Mouse (Mus musculus) stomach, embryonic 15.5 days (tissue): ENCODE measurements around the gene Dchs1. TPM values are rescaled to one million over a fixed set of nuclear protein-coding genes. Genes with fewer than 3 reads are reported as not detected.

Experiments
- ATAC-seq: fragments of 200-750 bp; cut with Nextera tagmentation; 2 replicates; pipeline ENCODE4 v1.8.0; 2017; ENCODE audit warnings: low read depth, moderate number of reproducible peaks, moderate TSS enrichment; ENCODE audit not compliant: insufficient read depth, low FRiP score
- H3K27ac ChIP-seq: fragments of 300-500 bp; sonication (generic); 2 replicates; pipeline ENCODE4 v1.5.1; 2015; ENCODE audit warnings: mild to moderate bottlenecking, inconsistent platforms
- H3K27me3 ChIP-seq: fragments of 300-500 bp; sonication (generic); replicated peaks from 2 replicates; pipeline ENCODE4 v1.6.1; 2015; ENCODE audit warnings: inconsistent platforms
- H3K36me3 ChIP-seq: fragments of 300-500 bp; sonication (generic); 2 replicates; pipeline ENCODE4 v1.6.1; 2015; ENCODE audit warnings: inconsistent platforms
- H3K4me1 ChIP-seq: fragments of 300-500 bp; sonication (generic); 2 replicates; pipeline ENCODE4 v1.6.1; 2015; ENCODE audit warnings: inconsistent platforms
- H3K4me2 ChIP-seq: fragments of 300-500 bp; sonication (generic); 2 replicates; pipeline ENCODE4 v1.6.1; 2015; ENCODE audit warnings: mild to moderate bottlenecking, inconsistent platforms
- H3K4me3 ChIP-seq: fragments of 300-500 bp; sonication (generic); replicated peaks from 2 replicates; pipeline ENCODE4 v1.5.1; 2015; ENCODE audit warnings: inconsistent platforms
- H3K9ac ChIP-seq: fragments of 300-500 bp; sonication (generic); 2 replicates; pipeline ENCODE4 v1.6.1; 2015; ENCODE audit warnings: inconsistent platforms
- H3K9me3 ChIP-seq: fragments of 300-500 bp; sonication (generic); 2 replicates; pipeline ENCODE4 v1.6.1; 2016; ENCODE audit warnings: inconsistent platforms
- WGBS: fragments of 180-500 bp; shearing (Covaris S2); methylation state at CpG from one replicate; pipeline ENCODE4 v1.1.7; 2015; 5-methylcytosine and 5-hydroxymethylcytosine counted together
- polyA plus RNA-seq: library from polyadenylated mRNA; unstranded; fragments of >200 nt; fragmentation: Nextera tagmentation; extraction: Ambion mirVana; gene quantifications from 2 replicates; pipeline ENCODE4 v1.2.1, GENCODE M21; 2015

Dchs1 gene
- polyA plus RNA-seq, 1 experiment from 2014 or later = 8.6 TPM

DNA sequence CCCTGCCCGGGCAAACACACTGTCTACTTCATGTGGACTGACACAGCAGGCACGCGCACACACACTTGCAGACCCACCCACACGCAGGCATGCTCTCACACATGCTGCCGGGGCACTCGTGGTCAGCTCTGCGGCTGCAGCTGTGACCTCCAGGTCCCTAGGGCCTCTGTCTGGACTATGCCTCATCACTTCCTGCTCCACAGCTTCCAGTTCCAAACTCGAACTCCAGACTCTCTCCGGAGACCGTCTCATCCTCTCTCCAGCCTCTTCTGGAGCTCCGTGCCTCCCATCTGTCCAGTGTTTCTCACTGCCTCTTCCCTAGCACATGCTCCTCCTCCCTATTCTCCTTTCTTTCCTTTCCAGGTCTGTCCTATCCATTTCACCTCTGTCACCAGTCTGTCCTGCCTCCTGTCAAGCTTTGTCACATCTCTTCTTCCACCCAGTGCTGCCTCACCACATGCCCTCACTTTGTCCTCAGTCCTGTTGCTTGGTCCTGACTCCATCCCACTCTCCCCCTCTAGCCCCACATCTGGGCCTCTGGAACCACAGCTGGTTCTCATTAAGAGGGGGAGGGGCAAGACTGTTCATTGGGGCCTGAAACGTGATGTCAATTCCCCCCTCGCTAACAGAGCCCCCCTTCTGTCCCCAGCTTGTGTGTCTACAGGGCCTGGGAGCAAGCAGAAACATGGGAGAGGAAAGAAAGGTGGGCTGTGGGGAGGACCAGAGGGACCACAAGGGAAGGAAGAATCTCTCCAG is 9.5 kb downstream of the Dchs1 start:
- 27% methylated on average over 13 of the region's 13 CpGs for WGBS
- peak overlapping the region; percentile 12; the same call in 1 of the 2 replicates for H3K9ac ChIP-seq

GRCm38 (mm10) chr7:105777316-105777715 is 10.1 kb downstream of the Dchs1 start:
- no peaks in the 10 kb centered on the region for H3K9me3 ChIP-seq
- H3K27ac ChIP-seq = peak overlapping the region; percentile 96
- 86% methylated on average over 1 of the region's 1 CpGs for WGBS
- no peak for ATAC-seq
- no peaks in the 10 kb centered on the region for H3K27me3 ChIP-seq
- no peak overlapping the region; the same call in 1 of the 2 replicates for H3K9ac ChIP-seq
- H3K4me1 ChIP-seq = peaks cover 37% of the 10 kb centered on the region
- H3K4me2 ChIP-seq = peak overlapping the region; percentile 46
- H3K36me3 ChIP-seq = 0 out of 2 replicates have a peak, but pooled peaks cover 8% of the 10 kb centered on the region
- H3K4me3 ChIP-seq = peak overlapping the region; percentile 26; the same call in 1 of the 2 replicates

More for the DNA sequence above, 9.5 kb downstream of the Dchs1 start:
- peak; percentile 59 for ATAC-seq
- Histone ChIP-seq H3K4me2 (peak overlapping the region; percentile 46), H3K36me3 (0 out of 2 replicates have a peak, but pooled peaks cover 5% of the 10 kb centered on the region), H3K27ac (peak overlapping the region; percentile 96), H3K4me1 (peaks cover 37% of the 10 kb centered on the region), H3K4me3 (peak overlapping the region; percentile 26), H3K9me3 (no peaks in the 10 kb centered on the region), H3K27me3 (no peaks in the 10 kb centered on the region)

DNA sequence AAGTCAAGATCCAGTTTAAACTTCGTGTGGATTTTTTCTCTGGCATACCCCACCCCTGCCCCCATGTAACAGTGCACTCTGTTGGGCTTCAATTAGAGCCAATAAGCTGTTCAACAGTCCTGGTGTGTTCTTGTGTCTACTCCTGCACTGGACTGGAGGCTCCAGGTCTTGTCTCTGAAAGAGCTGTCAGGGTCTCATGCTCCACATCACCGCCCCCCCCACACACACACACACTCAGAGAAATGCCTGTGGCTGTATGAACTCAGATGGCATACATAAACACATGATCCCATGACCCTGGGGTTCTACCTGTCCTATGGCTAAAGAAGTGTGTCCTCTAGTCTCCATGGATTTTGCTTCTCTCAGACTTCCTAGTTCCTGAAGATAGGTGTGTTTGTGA is 11.4 kb downstream of the Dchs1 start:
- H3K9me3 ChIP-seq = no peaks in the 10 kb centered on the region
- H3K27me3 ChIP-seq = no peaks in the 10 kb centered on the region
- no peak overlapping the region for H3K4me2 ChIP-seq
- H3K4me3 ChIP-seq = no peak overlapping the region
- 78% methylated on average over 2 of the region's 2 CpGs for WGBS
- no peak overlapping the region for H3K9ac ChIP-seq
- no peak overlapping the region for H3K27ac ChIP-seq
- peaks cover 14% of the 10 kb centered on the region; the same call in 1 of the 2 replicates for H3K36me3 ChIP-seq
- no peak for ATAC-seq
- peaks cover 38% of the 10 kb centered on the region for H3K4me1 ChIP-seq

GRCm38 (mm10) chr7:105774661-105775060 is 12.8 kb downstream of the Dchs1 start:
- peaks cover 10% of the 10 kb centered on the region; the same call in 1 of the 2 replicates for H3K36me3 ChIP-seq
- peaks cover 41% of the 10 kb centered on the region for H3K4me1 ChIP-seq
- 44% methylated on average over 8 of the region's 8 CpGs for WGBS
- peak overlapping the region; percentile 3; the same call in 1 of the 2 replicates for H3K4me2 ChIP-seq
- H3K9ac ChIP-seq = no peak overlapping the region
- 0 out of 2 replicates have a peak, but pooled peaks have one; percentile 31 for ATAC-seq
- H3K27me3 ChIP-seq = no peaks in the 10 kb centered on the region
- H3K27ac ChIP-seq = peak overlapping the region; percentile 57
- H3K4me3 ChIP-seq = no peak overlapping the region
- no peaks in the 10 kb centered on the region for H3K9me3 ChIP-seq

DNA sequence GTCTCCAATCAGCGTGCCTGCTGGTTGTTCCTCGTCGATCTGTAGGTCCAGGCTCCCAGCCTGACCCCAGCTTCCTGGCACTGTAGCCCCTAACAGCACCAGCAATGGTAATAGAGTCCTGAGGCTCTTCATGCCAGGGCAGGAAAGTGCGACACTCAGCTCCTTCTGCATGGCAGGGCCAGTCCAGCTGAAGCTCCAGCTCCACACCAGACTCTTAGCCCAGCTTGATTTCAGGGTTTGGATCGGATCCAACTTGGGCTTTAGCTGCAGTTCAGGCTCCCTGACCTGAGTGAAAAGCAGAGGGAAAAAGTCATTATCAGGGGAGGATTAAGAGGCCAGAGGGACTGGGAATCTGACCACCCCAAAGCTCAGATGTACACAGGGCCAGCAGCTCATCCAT is 14.4 kb downstream of the Dchs1 start:
- peaks cover 10% of the 10 kb centered on the region; the same call in 1 of the 2 replicates for H3K36me3 ChIP-seq
- H3K27me3 ChIP-seq = no peaks in the 10 kb centered on the region
- ATAC-seq = no peak
- H3K4me1 ChIP-seq = peaks cover 28% of the 10 kb centered on the region
- no peaks in the 10 kb centered on the region for H3K9me3 ChIP-seq
- no peak overlapping the region for H3K4me2 ChIP-seq
- H3K27ac ChIP-seq = no peak overlapping the region
- no peak overlapping the region for H3K4me3 ChIP-seq
- 82% methylated on average over 5 of the region's 5 CpGs for WGBS
- no peak overlapping the region for H3K9ac ChIP-seq

DNA sequence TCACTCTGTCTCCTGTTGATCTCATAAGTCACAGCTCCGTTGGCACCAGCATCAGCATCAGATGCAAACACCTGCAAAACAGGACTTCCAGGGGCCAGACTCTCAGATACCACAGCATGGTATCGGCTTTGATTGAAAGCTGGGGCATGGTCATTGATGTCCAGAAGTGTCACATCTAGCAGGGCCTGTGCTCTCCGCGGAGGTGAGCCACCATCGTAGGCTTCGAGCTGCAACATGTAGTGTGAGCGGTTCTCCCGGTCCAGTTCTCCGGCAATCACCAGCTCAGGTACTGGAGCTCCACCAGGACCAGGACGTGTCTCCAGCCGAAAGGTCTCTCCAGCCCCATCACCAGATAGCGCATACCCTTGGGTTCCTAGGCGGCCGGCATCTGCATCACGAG is 15.1 kb downstream of the Dchs1 start:
- Histone ChIP-seq H3K4me2 (no peak overlapping the region), H3K9me3 (no peaks in the 10 kb centered on the region), H3K9ac (no peak overlapping the region), H3K4me1 (peaks cover 28% of the 10 kb centered on the region), H3K27me3 (no peaks in the 10 kb centered on the region), H3K4me3 (no peak overlapping the region), H3K36me3 (peaks cover 10% of the 10 kb centered on the region; the same call in 1 of the 2 replicates), H3K27ac (no peak overlapping the region)
- WGBS = 97% methylated on average over 15 of the region's 15 CpGs
- no peak for ATAC-seq

DNA sequence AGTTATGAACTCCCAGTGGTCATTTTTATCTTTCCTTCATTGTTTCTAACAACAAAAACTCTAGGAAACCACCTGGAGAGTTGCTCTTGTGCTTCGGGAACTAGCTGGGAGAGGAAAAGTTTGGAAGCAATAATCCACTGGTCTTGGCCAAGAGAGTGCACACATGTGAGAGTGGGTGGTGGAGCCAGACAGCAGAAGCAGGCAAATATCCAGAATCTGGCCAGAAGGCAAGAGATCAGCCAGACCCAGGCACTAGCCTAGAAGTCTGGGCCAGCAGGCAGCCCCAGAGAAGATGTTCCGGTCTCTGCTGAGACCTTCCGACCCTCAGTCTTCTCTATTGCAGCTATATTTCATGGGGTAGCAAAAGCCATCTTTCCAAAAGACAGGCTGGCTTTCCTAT is 17.5 kb downstream of the Dchs1 start:
- no peak overlapping the region for H3K9ac ChIP-seq
- no peaks in the 10 kb centered on the region for H3K9me3 ChIP-seq
- no peaks in the 10 kb centered on the region for H3K27me3 ChIP-seq
- no peak overlapping the region for H3K27ac ChIP-seq
- H3K4me1 ChIP-seq = peaks cover 15% of the 10 kb centered on the region
- WGBS = 69% methylated on average over 3 of the region's 3 CpGs
- no peak for ATAC-seq
- no peak overlapping the region for H3K4me3 ChIP-seq
- no peak overlapping the region for H3K4me2 ChIP-seq
- H3K36me3 ChIP-seq = peaks cover 19% of the 10 kb centered on the region

DNA sequence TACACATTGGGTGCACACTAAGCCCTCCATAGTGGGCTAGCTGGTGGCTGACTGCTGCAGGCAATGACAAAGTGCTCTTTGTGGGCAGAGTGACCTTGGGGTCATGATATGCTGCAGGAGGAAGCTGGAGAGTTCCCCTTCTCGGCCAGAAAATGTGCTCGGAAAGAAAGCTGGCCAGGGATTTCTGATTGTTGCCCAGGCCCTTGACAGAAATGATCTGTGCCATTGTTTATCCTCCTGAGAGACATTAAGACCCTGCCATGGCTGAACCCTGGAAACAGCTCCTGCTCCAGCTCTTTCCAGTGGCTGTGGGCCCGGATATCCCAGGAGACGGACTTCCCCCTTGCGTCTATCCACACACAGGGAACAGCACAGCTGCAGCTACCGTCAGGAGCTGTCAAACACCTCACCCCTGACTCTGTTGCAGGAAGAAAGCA is 19.7 kb downstream of the Dchs1 start:
- Histone ChIP-seq H3K9me3 (no peaks in the 10 kb centered on the region), H3K9ac (no peak overlapping the region)
- peak; percentile 38; the same call in 1 of the 2 replicates for ATAC-seq

GRCm38 (mm10) chr7:105764331-105764730 is 23.1 kb downstream of the Dchs1 start:
- Histone ChIP-seq H3K27ac (no peak overlapping the region), H3K9me3 (no peaks in the 10 kb centered on the region), H3K4me3 (no peak overlapping the region), H3K9ac (no peak overlapping the region), H3K4me2 (no peak overlapping the region), H3K36me3 (peaks cover 44% of the 10 kb centered on the region), H3K27me3 (0 out of 2 replicates have a peak, but pooled peaks cover 5% of the 10 kb centered on the region), H3K4me1 (peaks cover 7% of the 10 kb centered on the region)
- WGBS = 94% methylated on average over 11 of the region's 11 CpGs
- no peak for ATAC-seq

More for the DNA sequence above, 19.7 kb downstream of the Dchs1 start:
- 16% methylated on average over 6 of the region's 6 CpGs for WGBS
- Histone ChIP-seq H3K36me3 (peaks cover 35% of the 10 kb centered on the region), H3K4me2 (no peak overlapping the region), H3K4me3 (no peak overlapping the region), H3K27me3 (no peaks in the 10 kb centered on the region), H3K27ac (peak overlapping the region; percentile 48), H3K4me1 (peaks cover 11% of the 10 kb centered on the region)

- Histone ChIP-seq H3K27me3 (0 out of 2 replicates have a peak, but pooled peaks cover 5% of the 10 kb centered on the region), H3K4me2 (peak overlapping the region; percentile 57), H3K4me1 (peaks cover 2% of the 10 kb centered on the region; the same call in 1 of the 2 replicates), H3K4me3 (peak overlapping the region; percentile 27), H3K27ac (no peak overlapping the region), H3K9ac (no peak overlapping the region), H3K36me3 (peaks cover 50% of the 10 kb centered on the region), H3K9me3 (no peaks in the 10 kb centered on the region)
- no peak for ATAC-seq
- 46% methylated on average over 55 of the region's 55 CpGs for WGBS
These were observed 24.8 kb downstream of the Dchs1 start for GRCm38 (mm10) chr7:105762517-105763270.

DNA sequence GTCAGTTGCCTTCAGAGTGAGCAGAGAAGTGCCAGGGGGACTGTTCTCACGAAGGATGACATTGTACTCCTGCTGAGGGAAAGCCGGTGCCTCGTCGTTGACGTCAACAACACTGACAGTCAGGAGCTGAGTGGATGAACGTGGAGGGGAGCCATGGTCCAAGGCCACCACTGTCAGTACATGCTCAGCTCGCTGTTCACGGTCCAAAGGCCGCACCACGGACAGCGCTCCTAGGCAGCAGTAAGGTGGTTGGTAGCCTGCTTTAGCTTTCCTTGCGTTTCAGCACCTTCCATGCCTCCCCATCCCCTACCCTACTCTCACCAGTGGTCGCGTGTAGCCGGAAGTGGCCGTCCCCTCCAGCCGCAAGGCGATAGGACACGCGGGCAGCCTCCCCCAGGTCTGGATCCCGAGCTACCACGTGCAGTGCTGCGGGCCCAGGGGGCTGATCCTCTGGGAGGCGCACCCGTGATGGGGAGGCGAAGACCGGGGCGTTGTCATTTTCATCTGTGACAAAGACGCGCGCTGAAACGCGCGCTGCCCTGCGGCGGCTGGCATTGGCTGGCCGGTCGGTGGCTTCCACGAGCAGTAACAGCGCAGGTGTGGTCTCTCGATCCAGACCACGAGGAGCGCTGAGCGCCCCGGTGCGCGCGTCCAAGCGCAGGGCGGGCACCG is 25.5 kb downstream of the Dchs1 start:
- Histone ChIP-seq H3K4me3 (peak overlapping the region; percentile 27), H3K9ac (no peak overlapping the region), H3K27me3 (0 out of 2 replicates have a peak, but pooled peaks cover 5% of the 10 kb centered on the region), H3K4me1 (no peaks in the 10 kb centered on the region), H3K9me3 (no peaks in the 10 kb centered on the region), H3K27ac (no peak overlapping the region), H3K4me2 (peak overlapping the region; percentile 57), H3K36me3 (peaks cover 50% of the 10 kb centered on the region)
- WGBS = 48% methylated on average over 51 of the region's 51 CpGs
- peak; percentile 28; the same call in 1 of the 2 replicates for ATAC-seq
